Mouse (Mus musculus) testis, adult 2 months (tissue): ENCODE results near the gene Gm49403.

Experiments used
- CTCF ChIP-seq: fragments of 200-500 bp; IDR thresholded peaks from 2 replicates; pipeline ENCODE4 v1.5.1; 2012; ENCODE audit warnings: low read depth, mild to moderate bottlenecking, inconsistent platforms, low read length, moderate library complexity; ENCODE audit not compliant: control insufficient read depth, insufficient read depth, insufficient replicate concordance
- POLR2A ChIP-seq: fragments of 200-500 bp; IDR thresholded peaks from 2 replicates; pipeline ENCODE4 v1.6.1; 2012; ENCODE audit warnings: low read depth, mild to moderate bottlenecking, inconsistent platforms, low read length, moderate library complexity; ENCODE audit not compliant: control insufficient read depth

DNA sequence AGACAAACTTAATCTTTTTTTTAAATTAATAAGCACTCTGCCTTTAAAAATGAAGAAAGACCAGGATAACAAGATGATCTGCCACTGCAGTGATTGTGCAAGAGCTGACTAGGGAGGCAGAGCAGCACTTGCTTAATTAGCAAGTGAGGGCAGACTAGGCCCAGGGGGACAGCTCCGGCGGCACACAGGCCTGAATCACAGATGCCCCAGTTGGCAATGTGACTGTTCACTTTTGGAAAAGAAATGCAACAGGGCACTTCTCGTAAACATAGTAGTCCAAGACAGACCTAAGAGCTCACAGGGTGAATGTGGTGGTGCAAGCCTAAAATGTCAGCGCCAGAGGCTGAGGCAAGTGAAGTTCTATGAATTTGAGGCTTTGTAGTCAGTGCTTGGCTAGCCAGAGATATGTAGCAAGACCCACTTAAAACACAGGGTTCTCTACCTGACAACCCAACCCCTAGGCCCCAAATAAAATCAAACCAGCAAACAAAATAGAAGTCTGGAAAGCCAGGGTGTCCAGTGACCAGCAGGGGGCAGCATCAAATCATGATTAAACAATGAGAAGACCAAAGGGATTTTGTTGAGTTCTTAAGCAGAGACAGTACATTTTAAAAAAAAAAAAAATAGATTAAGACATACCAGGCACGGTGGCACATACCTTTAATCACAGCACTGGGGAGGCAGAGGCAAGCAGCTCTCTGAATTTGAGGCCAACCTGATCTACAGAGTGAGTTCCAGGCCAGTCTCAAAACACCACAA, 39.2 kb upstream of the Gm49403 start:
- TF ChIP-seq CTCF (no peak), POLR2A (no peak)
